Mouse (Mus musculus) heart, postnatal 25 days (tissue): Measurements from ENCODE around the gene Man2a1. TPM values are rescaled to one million over a fixed set of nuclear protein-coding genes. Genes with fewer than 3 reads are reported as not detected.

ENCODE experiments used
- DNase-seq: peaks from one replicate; pipeline ENCODE4 v3.0.0; 2022; ENCODE audit warnings: low spot score
- intact Hi-C: fragments of 180-260 bp; cut with DNase I; formaldehyde crosslinking; loops from one replicate; pipeline ENCODE4 v1.15.1; 2025
- total RNA-seq, 2 experiments: library from RNA; stranded (reverse); gene quantifications; 2 replicates each; pipeline ENCODE4 v1.2.3; 2021

Man2a1 gene
- total RNA-seq, 2 experiments from 2014 or later = 18.3 to 20.4 TPM

GRCm38 (mm10) chr17:64601091-64601750 is 685 bp downstream of the Man2a1 start:
- peak; percentile 35 for DNase-seq
- intact Hi-C loops = loop anchor here (5.0 to 10.0 kb wide), 5 partner anchors 66 to 1099 kb away; partner anchors contain the start of genes A930002H24Rik, Fbxl17 and Fer

- intact Hi-C loops = loop anchor here (2.0 to 10.0 kb wide), 6 partner anchors 19 to 1100 kb away; partner anchors contain the start of genes A930002H24Rik, Fbxl17 and Fer
- DNase-seq = peak; percentile 49
Measured at GRCm38 (mm10) chr17:64601751-64602578, 1.4 kb downstream of the Man2a1 start.

GRCm38 (mm10) chr17:64603134-64603533 is 2.6 kb downstream of the Man2a1 start:
- no peak for DNase-seq
- intact Hi-C loops = loop anchor here (2.0 to 10.0 kb wide), 6 partner anchors 18 to 1101 kb away; partner anchors contain the start of genes A930002H24Rik, Fbxl17 and Fer

- intact Hi-C loops = loop anchor here (2.0 to 10.0 kb wide), 6 partner anchors 17 to 1101 kb away; partner anchors contain the start of genes A930002H24Rik, Fbxl17 and Fer
- DNase-seq = no peak
Measured at GRCm38 (mm10) chr17:64603534-64603933, 3.0 kb downstream of the Man2a1 start.

GRCm38 (mm10) chr17:64604163-64604562 is 3.6 kb downstream of the Man2a1 start:
- DNase-seq = no peak
- intact Hi-C loops = loop anchor here (5.0 to 10.0 kb wide), 5 partner anchors 63 to 1102 kb away; partner anchors contain the start of genes A930002H24Rik, Fbxl17 and Fer

GRCm38 (mm10) chr17:64608228-64608627 is 7.7 kb downstream of the Man2a1 start:
- no peak for DNase-seq
- intact Hi-C loops = loop anchor here (10.0 kb wide), 1 partner anchor 743 kb away; the partner anchor contains the start of genes A930002H24Rik and Fer

- intact Hi-C loops = loop anchor here (10.0 kb wide), 1 partner anchor 744 kb away; the partner anchor contains the start of genes A930002H24Rik and Fer
Measured at GRCm38 (mm10) chr17:64608923-64609598, 8.5 kb downstream of the Man2a1 start.

GRCm38 (mm10) chr17:64609741-64610140 is 9.2 kb downstream of the Man2a1 start:
- intact Hi-C loops = loop anchor here (10.0 kb wide), 1 partner anchor 745 kb away; the partner anchor contains the start of genes A930002H24Rik and Fer
- no peak for DNase-seq

More at GRCm38 (mm10) chr17:64608923-64609598, 8.5 kb downstream of the Man2a1 start:
- DNase-seq = no peak

GRCm38 (mm10) chr17:64611426-64611825 is 10.9 kb downstream of the Man2a1 start:
- intact Hi-C loops = no loop called here
- no peak for DNase-seq

- intact Hi-C loops = no loop called here
- DNase-seq = peak; percentile 24
Measured at GRCm38 (mm10) chr17:64612135-64612885, 11.8 kb downstream of the Man2a1 start.

- no peak for DNase-seq
- intact Hi-C loops = no loop called here
Measured at GRCm38 (mm10) chr17:64612930-64613329, 12.4 kb downstream of the Man2a1 start.

GRCm38 (mm10) chr17:64613351-64613750 is 12.8 kb downstream of the Man2a1 start:
- intact Hi-C loops = no loop called here
- no peak for DNase-seq

- DNase-seq = no peak
- intact Hi-C loops = no loop called here
Measured at GRCm38 (mm10) chr17:64614804-64615203, 14.3 kb downstream of the Man2a1 start.

- DNase-seq = no peak
- intact Hi-C loops = no loop called here
Measured at GRCm38 (mm10) chr17:64615420-64615819, 14.9 kb downstream of the Man2a1 start.

- no peak for DNase-seq
- intact Hi-C loops = no loop called here
Measured at GRCm38 (mm10) chr17:64616259-64616658, 15.7 kb downstream of the Man2a1 start.

GRCm38 (mm10) chr17:64617838-64618237 is 17.3 kb downstream of the Man2a1 start:
- DNase-seq = peak; percentile 46
- intact Hi-C loops = no loop called here

GRCm38 (mm10) chr17:64618996-64619395 is 18.5 kb downstream of the Man2a1 start:
- DNase-seq = no peak
- intact Hi-C loops = no loop called here

- intact Hi-C loops = loop anchor here (2.0 kb wide), 1 partner anchor 17 kb away; no protein-coding TSS in a partner anchor
- peak; percentile 12 for DNase-seq
Measured at GRCm38 (mm10) chr17:64620135-64620534, 19.6 kb downstream of the Man2a1 start.

- intact Hi-C loops = loop anchor here (2.0 kb wide), 1 partner anchor 18 kb away; no protein-coding TSS in a partner anchor
- DNase-seq = no peak
Measured at GRCm38 (mm10) chr17:64620627-64621026, 20.1 kb downstream of the Man2a1 start.
